Mouse (Mus musculus) 416B (cell line): ENCODE measurements around the gene Plekhg6.
A peak's percentile ranks its signal among the peaks of the same experiment; 100 is the strongest.

Source experiments
- DNase-seq: peaks from one replicate; pipeline ENCODE4 v3.0.0; 2011; ENCODE audit warnings: low read depth

Gene Plekhg6

GRCm38 (mm10) chr6:125380372-125381360, at the start of gene Plekhg6:
TSS of gene Plekhg6 (minus strand) at chr6:125380793.
- DNase-seq, result no peak

GRCm38 (mm10) chr6:125429741-125430140, 49.1 kb upstream of the Plekhg6 start:
- no peak for DNase-seq

GRCm38 (mm10) chr6:125426383-125427360, 46.1 kb upstream of the Plekhg6 start:
- peak; percentile 94 for DNase-seq

GRCm38 (mm10) chr6:125425205-125426090, 44.9 kb upstream of the Plekhg6 start:
- peak; percentile 95 for DNase-seq

- peak; percentile 29 for DNase-seq
Measured at GRCm38 (mm10) chr6:125424156-125424555, 43.6 kb upstream of the Plekhg6 start.

- no peak for DNase-seq
Measured at GRCm38 (mm10) chr6:125423507-125423906, 42.9 kb upstream of the Plekhg6 start.

- DNase-seq, result no peak
Measured at GRCm38 (mm10) chr6:125423099-125423498, 42.5 kb upstream of the Plekhg6 start.

- DNase-seq, result peak; percentile 96
Measured at GRCm38 (mm10) chr6:125422051-125422822, 41.6 kb upstream of the Plekhg6 start.

GRCm38 (mm10) chr6:125420458-125421063, 40.0 kb upstream of the Plekhg6 start:
- DNase-seq, result no peak

- DNase-seq, result peak; percentile 92
Measured at GRCm38 (mm10) chr6:125418744-125419143, 38.2 kb upstream of the Plekhg6 start.

- DNase-seq, result no peak
Measured at GRCm38 (mm10) chr6:125413326-125413725, 32.7 kb upstream of the Plekhg6 start.

- no peak for DNase-seq
Measured at GRCm38 (mm10) chr6:125411661-125412060, 31.1 kb upstream of the Plekhg6 start.

GRCm38 (mm10) chr6:125410995-125411547, 30.5 kb upstream of the Plekhg6 start:
- DNase-seq, result peak; percentile 84

GRCm38 (mm10) chr6:125410551-125410950, 30.0 kb upstream of the Plekhg6 start:
- DNase-seq, result no peak

- DNase-seq, result no peak
Measured at GRCm38 (mm10) chr6:125407657-125408056, 27.1 kb upstream of the Plekhg6 start.

GRCm38 (mm10) chr6:125407224-125407623, 26.6 kb upstream of the Plekhg6 start:
- DNase-seq, result no peak

- no peak for DNase-seq
Measured at GRCm38 (mm10) chr6:125405461-125406382, 25.1 kb upstream of the Plekhg6 start.

- no peak for DNase-seq
Measured at GRCm38 (mm10) chr6:125389853-125390252, 9.3 kb upstream of the Plekhg6 start.

- no peak for DNase-seq
Measured at GRCm38 (mm10) chr6:125386080-125386479, 5.5 kb upstream of the Plekhg6 start.
